Mouse (Mus musculus) kidney, postnatal 10 days (tissue): Measurements from ENCODE around the gene Klhl8.

Experiments
- DNase-seq: peaks from one replicate; pipeline ENCODE4 v3.0.0; 2021; ENCODE audit warnings: mixed read lengths

Gene Klhl8

DNA sequence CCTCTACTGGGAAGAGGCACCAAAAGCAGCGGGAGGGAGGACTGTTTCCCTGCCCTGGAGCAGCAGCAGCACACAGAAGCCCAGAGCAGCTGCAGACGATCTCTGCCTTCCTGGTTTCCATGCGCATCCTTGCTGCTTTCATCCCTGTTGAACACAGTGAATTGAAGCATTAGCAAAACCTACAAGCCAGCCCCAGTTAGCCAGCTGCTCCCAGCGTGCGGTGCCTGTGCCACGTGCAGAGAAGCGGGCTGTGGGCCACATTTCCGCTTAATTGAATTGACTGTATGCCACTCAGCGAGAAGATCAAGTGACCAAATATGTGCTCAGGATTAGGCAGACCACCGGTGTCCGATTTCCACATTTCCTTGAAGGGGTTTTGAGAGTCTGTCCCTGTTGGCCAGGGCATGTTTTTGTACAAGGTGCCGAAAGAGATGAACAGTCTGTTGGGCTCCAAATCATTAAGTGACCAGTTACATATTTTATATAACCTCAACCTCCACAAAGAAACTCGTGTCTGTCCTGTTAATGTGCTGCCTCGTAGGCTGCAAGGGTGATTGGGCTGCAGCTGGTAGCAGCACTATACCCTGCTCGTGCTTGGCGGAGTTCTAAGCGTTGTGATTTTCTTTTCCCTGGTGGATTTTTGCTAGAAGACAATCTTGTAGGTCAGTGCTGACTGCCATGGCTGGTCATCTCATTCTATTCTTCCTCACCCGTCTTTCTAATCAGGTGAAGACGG is 65.5 kb downstream of the Klhl8 start:
- DNase-seq = no peak

DNA sequence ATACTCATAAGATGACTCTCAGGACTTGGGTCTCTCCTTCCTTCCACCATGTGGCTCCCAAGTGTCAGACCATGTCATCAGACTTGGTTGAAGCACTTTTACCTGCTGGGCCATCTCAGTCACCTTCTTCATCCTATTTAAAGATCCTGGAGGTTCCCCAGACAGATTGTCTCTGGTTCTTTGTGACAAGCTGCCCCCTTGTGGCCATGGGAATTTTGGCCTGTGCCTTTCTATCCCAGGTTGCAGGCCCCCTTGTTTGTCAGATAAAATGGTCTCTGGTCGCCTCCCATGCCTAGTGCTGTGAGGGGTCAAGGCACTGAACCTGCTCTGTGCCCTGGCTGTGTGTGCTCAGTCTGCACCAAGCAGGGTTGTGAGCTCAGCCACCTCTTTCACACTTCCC is 67.1 kb downstream of the Klhl8 start:
- DNase-seq = peak; percentile 72

DNA sequence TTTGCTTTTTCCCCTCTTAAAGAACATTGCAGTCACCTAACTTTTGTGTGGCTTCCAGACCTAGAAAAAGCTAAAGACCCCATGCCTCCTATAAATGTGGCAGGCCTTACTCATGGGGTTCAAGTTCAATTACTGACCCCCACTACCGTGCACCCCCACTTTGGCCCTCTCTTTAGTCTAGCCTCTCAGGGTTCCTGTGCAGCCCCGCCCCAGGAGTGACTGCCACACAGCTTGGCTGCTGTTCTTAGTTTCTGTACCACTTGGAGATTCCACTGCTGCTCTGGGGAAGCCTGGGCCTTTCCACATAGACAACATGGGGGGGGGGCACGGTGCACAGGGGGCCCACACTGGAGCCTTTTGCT is 71.8 kb downstream of the Klhl8 start:
- no peak for DNase-seq

GRCm38 (mm10) chr5:103838550-103839264 is 72.4 kb downstream of the Klhl8 start:
- peak; percentile 31 for DNase-seq

GRCm38 (mm10) chr5:103836148-103836784 is 74.8 kb downstream of the Klhl8 start:
- peak; percentile 80 for DNase-seq

GRCm38 (mm10) chr5:103835471-103836147 is 75.5 kb downstream of the Klhl8 start:
- DNase-seq = peak; percentile 34

DNA sequence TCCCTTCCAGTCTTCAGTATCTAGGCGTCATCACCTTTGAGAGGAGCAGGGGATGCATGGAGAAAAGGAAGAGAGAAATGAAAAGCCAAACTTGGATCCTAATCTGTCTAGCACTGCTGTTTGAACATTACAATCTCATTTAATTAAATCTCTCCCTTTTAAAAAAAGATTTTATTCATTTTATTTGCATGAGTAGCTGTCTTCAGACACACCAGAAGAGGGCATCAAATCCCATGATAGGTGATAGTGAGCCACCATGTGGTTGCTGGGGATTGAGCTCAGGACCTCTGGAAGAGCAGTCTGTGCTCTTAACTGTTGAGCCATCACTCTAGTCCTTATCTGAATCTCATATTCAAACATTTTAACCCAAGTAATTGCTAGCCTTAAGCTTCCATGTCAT is 80.2 kb downstream of the Klhl8 start:
- DNase-seq = no peak

- DNase-seq = no peak
These were observed 81.9 kb downstream of the Klhl8 start for GRCm38 (mm10) chr5:103829158-103829557.

DNA sequence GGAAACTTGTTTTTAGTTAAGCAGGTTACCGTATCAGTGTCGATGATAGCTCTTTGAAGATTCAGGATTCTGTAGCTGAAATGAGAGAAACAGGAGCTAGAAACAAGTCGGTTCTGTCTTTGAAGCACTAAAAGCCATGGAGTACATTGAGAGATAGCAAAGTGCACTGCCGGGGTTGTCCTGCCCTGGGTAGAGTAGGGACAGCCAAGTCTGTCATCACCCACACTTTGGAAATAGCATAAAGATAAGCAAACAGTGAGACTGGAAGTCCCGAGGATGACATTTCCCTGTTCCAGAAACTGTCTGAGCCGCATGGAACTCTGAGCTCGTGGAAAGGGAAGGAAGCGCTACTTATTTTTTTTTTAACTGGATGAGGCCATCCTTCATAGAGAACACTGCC is 82.3 kb downstream of the Klhl8 start:
- no peak for DNase-seq

DNA sequence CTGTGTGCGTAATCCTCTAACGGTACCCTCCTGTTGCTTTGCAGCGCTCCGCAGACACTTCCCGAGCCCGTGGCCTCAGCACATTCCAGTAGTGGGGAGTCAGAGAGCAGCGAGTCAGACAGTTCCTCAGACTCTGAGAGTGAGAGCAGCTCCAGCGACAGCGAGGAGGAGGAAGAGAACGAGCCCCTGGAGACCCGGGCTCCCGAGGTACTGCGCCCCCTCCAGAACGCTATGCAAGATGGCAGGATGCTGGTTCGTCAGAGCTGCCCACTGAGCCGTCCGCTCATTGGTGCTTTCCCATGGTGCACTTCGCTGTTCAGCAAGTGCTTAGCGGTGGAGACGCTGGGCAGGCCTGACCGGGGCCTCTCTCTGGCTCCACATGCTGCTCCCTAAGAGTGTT is 82.8 kb downstream of the Klhl8 start:
- no peak for DNase-seq

DNA sequence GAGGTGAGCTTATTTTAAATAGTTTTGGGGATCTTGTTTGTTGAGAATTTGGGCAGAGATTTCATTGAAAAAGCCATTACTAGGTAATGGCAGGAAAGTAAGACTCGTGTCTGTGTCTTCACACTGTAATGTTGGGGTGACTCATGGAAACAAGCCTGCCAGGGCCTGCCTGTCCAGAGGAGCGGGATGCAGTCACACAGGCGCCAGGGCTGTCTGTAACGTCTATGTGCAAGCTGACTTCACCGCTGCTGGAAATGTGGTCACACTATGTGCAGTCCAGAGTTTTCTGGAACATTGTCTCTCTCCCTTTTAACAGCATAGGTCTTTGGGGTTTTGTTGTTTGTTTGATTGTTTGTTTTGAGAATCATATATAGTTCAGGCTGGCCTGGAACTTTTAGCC is 88.1 kb downstream of the Klhl8 start:
- DNase-seq = no peak

DNA sequence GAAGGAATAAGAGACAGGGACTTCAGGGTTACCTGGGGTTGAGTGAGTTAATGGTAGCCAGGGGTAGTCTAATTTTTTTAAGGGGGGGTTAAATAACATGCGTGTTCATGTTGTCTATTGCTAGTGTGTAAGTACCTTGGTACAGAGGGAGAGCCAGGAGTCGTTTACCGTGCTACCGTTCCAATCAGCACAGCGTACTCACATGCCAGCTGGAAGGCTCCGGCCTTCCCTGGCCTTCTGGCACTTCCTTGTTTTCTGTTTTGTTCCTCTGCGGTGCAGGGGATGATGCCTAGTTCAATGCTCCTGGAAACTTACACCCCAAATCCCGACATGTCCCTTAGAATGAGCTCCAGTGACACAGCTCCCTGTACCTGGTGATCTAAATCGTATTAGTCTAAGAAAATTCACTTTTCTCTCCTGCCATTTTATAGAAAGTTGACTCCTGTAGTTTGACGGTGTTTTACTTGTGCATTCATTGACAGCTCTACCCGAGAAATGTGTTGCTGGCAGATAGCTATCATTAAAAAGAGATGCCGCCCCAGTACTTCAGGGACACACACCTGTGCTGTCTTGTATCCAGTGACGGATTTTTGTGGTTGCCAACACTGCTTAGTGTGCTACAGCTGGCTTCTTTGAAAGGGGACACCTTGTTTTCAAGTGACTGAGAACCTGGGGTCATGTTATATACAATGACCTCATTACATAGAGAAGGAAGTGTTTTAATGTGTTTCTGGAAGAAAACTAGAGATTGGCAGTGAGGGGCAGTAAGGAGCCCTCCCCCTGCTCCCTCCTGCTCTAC is 89.4 kb downstream of the Klhl8 start:
- DNase-seq = no peak

DNA sequence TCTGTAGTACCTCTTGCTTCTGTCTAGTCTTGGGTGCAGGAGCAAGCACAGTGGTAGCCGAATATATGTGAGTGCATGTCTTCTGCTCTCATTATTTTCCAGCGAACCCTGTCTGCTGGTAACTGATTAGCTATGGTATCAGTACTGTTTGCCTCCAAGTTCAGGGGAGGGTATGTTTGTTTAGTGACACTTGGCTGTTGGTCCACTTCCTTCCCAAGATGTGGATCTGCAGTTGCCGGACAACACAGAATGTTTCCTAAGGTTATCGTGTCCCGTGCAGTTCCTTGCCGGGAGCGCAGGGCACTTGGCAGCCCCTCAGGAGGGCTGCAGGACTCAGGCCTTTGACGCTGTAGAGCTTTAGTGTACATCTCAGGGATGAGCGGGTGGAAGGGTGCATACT is 90.0 kb downstream of the Klhl8 start:
- no peak for DNase-seq

GRCm38 (mm10) chr5:103819674-103820073 is 91.4 kb downstream of the Klhl8 start:
- DNase-seq = no peak

DNA sequence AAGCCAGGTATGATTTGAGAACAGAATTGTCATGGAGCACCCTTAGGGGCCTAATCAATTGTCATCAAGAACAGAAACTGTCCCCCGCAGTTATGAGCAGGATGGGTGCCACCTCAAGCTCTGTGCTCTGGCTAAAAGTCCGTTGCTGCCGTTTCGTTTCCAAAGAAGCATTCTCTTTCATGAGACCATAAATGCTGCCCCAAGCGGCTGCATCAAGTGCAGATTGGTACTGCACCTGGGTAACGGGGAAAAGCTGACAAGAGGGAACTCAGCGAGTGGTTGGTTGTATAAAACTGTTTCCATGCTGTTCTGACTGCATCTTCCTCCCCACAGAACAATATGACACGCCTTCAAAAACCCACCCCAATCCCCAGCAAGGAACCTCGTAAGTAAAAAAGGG is 92.5 kb downstream of the Klhl8 start:
- no peak for DNase-seq

DNA sequence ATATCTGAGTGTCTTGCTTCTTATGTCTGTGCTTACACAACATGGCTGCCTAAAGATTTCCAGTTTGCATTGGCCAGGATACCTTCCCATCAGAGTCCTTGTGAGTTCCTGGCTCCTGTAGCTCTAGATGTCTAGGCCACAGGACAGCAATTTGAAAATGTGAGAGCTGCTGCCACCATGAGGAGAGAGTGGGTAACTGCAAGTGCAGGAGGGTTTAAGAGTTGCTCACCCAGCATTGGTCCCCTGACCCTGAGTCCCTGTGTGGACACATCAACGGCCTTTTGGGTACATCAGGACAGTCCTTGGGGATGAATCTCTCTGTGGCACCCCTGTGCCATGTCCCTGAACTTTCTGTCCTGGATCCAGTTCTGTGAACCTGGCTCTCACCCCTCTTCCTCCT is 93.3 kb downstream of the Klhl8 start:
- DNase-seq = peak; percentile 81

DNA sequence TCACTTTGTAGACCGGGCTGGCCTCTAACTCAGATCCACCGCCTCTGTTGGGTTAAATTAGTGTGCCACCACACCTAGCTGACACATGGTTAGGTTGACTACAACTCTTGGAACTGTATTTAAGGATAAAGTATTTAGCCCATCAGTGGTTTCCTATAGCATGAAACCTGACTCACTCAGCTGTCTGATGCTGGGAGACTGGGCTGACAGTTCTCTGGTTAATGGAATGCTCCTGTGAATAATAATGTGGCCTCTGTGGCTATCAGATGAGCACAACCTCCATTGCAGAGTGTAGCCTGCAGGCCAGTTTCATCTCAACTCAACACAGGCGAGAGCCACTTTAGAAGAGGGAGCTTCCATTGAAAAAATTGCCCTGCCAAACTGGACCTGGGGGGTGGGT is 94.3 kb downstream of the Klhl8 start:
- no peak for DNase-seq

DNA sequence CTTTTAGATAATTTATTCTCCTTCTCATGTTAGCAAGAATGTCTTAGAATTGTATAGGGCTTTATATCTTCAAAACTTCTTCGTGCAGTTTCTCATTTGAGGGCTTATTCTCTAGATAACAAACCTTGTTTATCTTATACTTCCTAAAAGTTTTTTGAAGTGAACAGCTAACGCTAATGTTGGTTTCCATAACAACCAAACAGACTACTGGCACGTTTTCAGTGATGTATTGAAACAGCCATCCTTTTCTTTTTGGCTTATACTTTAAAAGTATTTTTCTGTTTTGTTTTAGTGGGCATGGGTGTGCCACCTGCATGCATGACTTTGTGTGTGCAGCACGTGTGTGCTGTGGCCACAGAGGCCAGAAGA is 95.8 kb downstream of the Klhl8 start:
- no peak for DNase-seq

DNA sequence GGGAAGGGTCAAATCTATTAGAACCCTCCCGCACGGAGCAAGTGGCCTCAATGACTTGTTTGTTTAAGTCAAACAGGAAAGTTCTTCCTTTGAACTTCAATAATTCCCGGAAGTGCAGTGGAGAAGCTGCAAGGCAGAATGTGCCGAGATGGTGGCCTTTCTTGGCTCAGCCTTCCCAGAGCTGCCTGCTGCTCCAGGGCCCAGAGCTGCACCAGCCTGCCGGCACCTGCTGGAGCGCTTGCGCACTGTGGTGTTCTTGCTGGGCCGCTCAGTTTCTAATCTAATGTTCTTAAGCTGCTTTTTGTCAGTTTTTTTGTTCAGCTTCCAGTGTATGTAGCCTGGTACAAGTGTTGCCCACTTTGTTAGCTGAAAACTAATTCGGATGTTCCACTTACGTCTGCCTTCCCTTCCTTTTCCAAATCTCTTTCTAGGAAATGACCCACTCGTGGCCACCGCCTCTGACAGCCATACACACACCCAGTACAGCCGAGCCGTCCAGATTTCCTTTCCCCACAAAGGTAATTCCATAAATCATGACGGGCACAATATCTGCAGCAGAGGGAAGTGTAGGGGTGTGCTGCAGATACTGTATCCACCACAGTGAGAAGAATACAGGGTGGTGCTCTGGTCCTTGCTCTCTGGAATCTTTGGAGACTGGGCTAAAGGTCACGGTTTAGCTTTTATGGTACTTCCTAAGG is 96.4 kb downstream of the Klhl8 start:
- DNase-seq = peak; percentile 53

GRCm38 (mm10) chr5:103813997-103814542 is 97.0 kb downstream of the Klhl8 start:
- no peak for DNase-seq

DNA sequence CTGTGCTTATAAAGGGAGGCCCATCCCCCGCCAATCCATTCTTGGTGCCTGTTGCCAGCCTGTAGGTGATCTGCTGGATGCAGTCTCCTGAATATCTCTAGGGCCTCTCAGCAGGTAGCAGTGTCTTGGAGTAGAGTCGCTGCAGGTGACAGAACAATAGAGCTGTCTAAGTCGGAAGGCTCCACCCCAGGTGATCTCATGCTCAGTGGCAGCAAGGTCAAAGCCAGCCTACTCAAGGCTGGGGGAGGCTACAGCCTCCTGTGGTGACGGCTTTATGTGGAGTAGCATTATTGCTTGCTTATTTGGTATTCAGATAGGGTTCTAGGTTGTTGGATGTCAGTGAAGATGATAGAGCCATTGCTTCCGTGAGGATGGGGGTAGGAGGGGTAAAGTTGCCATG is 97.8 kb downstream of the Klhl8 start:
- no peak for DNase-seq
